Mouse (Mus musculus) cerebellum, postnatal 10 days (tissue): ENCODE measurements at regions not wholly inside any gene's neighbourhood (a gene's known extent, or its start where the extent isn't known, plus 50 kb on each side); places are given as distances from the start of the nearest gene placed in this dataset.

Experiments used
- DNase-seq, 2 experiments: peaks; one replicate each; pipeline ENCODE4 v3.0.0; 2021; ENCODE audit warnings: mixed read lengths in 2 of 2

- peak; percentile 44 to 63 for DNase-seq
Observed at GRCm38 (mm10) chr17:45928903-45929477, 103.2 kb downstream of the Vegfa start.

GRCm38 (mm10) chr17:45928013-45928412 is 104.2 kb downstream of the Vegfa start:
- no peak for DNase-seq

GRCm38 (mm10) chr17:45925845-45926244 is 106.3 kb downstream of the Vegfa start:
- DNase-seq = no peak

- DNase-seq = no peak
Observed at GRCm38 (mm10) chr17:45924595-45924994, 107.6 kb downstream of the Vegfa start.

GRCm38 (mm10) chr17:45923217-45923730 is 108.9 kb downstream of the Vegfa start:
- DNase-seq = no peak

GRCm38 (mm10) chr17:45917647-45918046 is 114.5 kb downstream of the Vegfa start:
- DNase-seq = no peak

GRCm38 (mm10) chr17:45916937-45917336 is 115.2 kb downstream of the Vegfa start:
- DNase-seq = no peak

GRCm38 (mm10) chr17:45914706-45915240 is 117.4 kb downstream of the Vegfa start:
- DNase-seq = no peak

GRCm38 (mm10) chr17:45914237-45914636 is 117.9 kb downstream of the Vegfa start:
- DNase-seq = peak; percentile 65 to 71

- peak; percentile 48 to 56 for DNase-seq
Observed at GRCm38 (mm10) chr17:45913671-45914070, 118.5 kb downstream of the Vegfa start.

- no peak for DNase-seq
Observed at GRCm38 (mm10) chr17:45912165-45912564, 120.0 kb downstream of the Vegfa start.

GRCm38 (mm10) chr17:45911201-45911731 is 120.9 kb downstream of the Vegfa start:
- peak; percentile 78 to 85 for DNase-seq

GRCm38 (mm10) chr17:45910245-45910644 is 121.9 kb downstream of the Vegfa start:
- no peak for DNase-seq

- peak in 1 of 2 experiments; percentile 36 for DNase-seq
Observed at GRCm38 (mm10) chr17:45907587-45907986, 124.6 kb downstream of the Vegfa start.

GRCm38 (mm10) chr17:45905596-45905995 is 126.6 kb downstream of the Vegfa start:
- DNase-seq = no peak

GRCm38 (mm10) chr17:45904251-45904650 is 127.9 kb downstream of the Vegfa start:
- DNase-seq = no peak

- DNase-seq = no peak
Observed at GRCm38 (mm10) chr17:45903294-45903693, 128.9 kb downstream of the Vegfa start.

GRCm38 (mm10) chr17:45902668-45903067 is 129.5 kb downstream of the Vegfa start:
- DNase-seq = no peak

GRCm38 (mm10) chr17:45896922-45897302 is 135.3 kb downstream of the Vegfa start:
- DNase-seq = peak in 1 of 2 experiments; percentile 44

GRCm38 (mm10) chr17:45896142-45896921 is 135.8 kb downstream of the Vegfa start:
- DNase-seq = peak in 1 of 2 experiments; percentile 42

- no peak for DNase-seq
Observed at GRCm38 (mm10) chr17:45894166-45894565, 138.0 kb downstream of the Vegfa start.

- DNase-seq = no peak
Observed at GRCm38 (mm10) chr17:45893698-45894097, 138.5 kb downstream of the Vegfa start.

GRCm38 (mm10) chr17:45893094-45893493 is 139.1 kb downstream of the Vegfa start:
- DNase-seq = peak; percentile 54 to 66

GRCm38 (mm10) chr17:45889451-45889850 is 142.7 kb downstream of the Vegfa start:
- peak; percentile 62 to 71 for DNase-seq
